ENCODE assay signal across 18 mouse cellular contexts in genomic region chr6:28813057-28813456, GRCm38 (mm10). TPM values are rescaled to one million over a fixed set of nuclear protein-coding genes. Genes with fewer than 3 reads are reported as not detected.
DNase-seq lines count a peak whose midpoint lies in the region; ATAC-seq and TF ChIP-seq lines count a peak whose summit lies in the region.
"Had no signal": no experiment of that assay in that cellular context is flagged by ENCODE, and none has a peak within 500 bp of the region (broad histone marks: within the 10 kb centered on the region; RNA-seq: fewer than 3 reads in every experiment).

No protein-coding gene starts in this region.

- no peak overlapping the region for H3K4me2 ChIP-seq in midbrain, embryonic 11.5 days
- H3K4me2 ChIP-seq: heart, embryonic 11.5 days; heart, embryonic 15.5 days; hindbrain, embryonic 13.5 days had no signal

- no peaks in the 10 kb centered on the region for H3K27me3 ChIP-seq in midbrain, embryonic 10.5 days (ENCODE audit: low read depth, poor library complexity, severe bottlenecking)
- H3K27me3 ChIP-seq in midbrain, embryonic 11.5 days (ENCODE audit: control insufficient read depth, insufficient read depth, low read length): no peaks in the 10 kb centered on the region
- H3K27me3 ChIP-seq: heart, embryonic 15.5 days; hindbrain, embryonic 13.5 days had no signal

- no peak for TF ChIP-seq CTCF in layer of hippocampus, adult 2 months (conservative IDR thresholded peaks at IDR 0.05)
- TF ChIP-seq CTCF in cortical plate, adult 2 months (IDR thresholded peaks at IDR 0.05; ENCODE audit: extremely low read depth, insufficient read depth, low read length): no peak

- no peak for ATAC-seq in midbrain, embryonic 11.5 days (ENCODE audit: low FRiP score)
- ATAC-seq: forebrain, embryonic 14.5 days had no signal

- 96% methylated on average over 9 of the region's 9 CpGs for WGBS in midbrain, embryonic 10.5 days
- WGBS in midbrain, embryonic 11.5 days: 90% methylated on average over 9 of the region's 9 CpGs

- H3K4me1 ChIP-seq in midbrain, embryonic 10.5 days: peaks cover 23% of the 10 kb centered on the region
- 0 out of 2 replicates have a peak, but pooled peaks cover 4% of the 10 kb centered on the region for H3K4me1 ChIP-seq in midbrain, embryonic 11.5 days (ENCODE audit: control insufficient read depth, insufficient read depth, low read length)
- peaks cover 9% of the 10 kb centered on the region for H3K4me1 ChIP-seq in cortical plate, adult 2 months (ENCODE audit: control insufficient read depth, insufficient read depth, low read length)
- H3K4me1 ChIP-seq: embryonic facial prominence, embryonic 10.5 days had no signal

- 0 out of 2 replicates have a peak, but pooled peaks cover 3% of the 10 kb centered on the region for H3K36me3 ChIP-seq in midbrain, embryonic 10.5 days
- H3K36me3 ChIP-seq in midbrain, embryonic 11.5 days (ENCODE audit: control insufficient read depth, insufficient read depth, low read length): no peaks in the 10 kb centered on the region
- H3K36me3 ChIP-seq: embryonic facial prominence, embryonic 10.5 days; heart, embryonic 15.5 days had no signal

- no peak overlapping the region for H3K4me3 ChIP-seq in layer of hippocampus, adult 2 months
- no peak overlapping the region for H3K4me3 ChIP-seq in midbrain, embryonic 10.5 days
- H3K4me3 ChIP-seq in midbrain, embryonic 11.5 days (ENCODE audit: low read depth, low read length): no peak overlapping the region
- H3K4me3 ChIP-seq in cortical plate, adult 2 months (ENCODE audit: insufficient read depth, low read length): no peak overlapping the region
- H3K4me3 ChIP-seq: embryonic facial prominence, embryonic 10.5 days; heart, adult 2 months; heart, embryonic 15.5 days; hindbrain, embryonic 13.5 days had no signal

- no peak for TF ChIP-seq POLR2A in cortical plate, adult 2 months (IDR thresholded peaks at IDR 0.05; ENCODE audit: extremely low read depth, insufficient read depth, low read length)

- peak; percentile 48 to 55 for DNase-seq in layer of hippocampus, adult 2 months (ENCODE audit: low spot score in 2 of 2)
- DNase-seq in layer of hippocampus, adult 11-12 months (ENCODE audit: low spot score): no peak
- DNase-seq in midbrain, embryonic 10.5 days (ENCODE audit: low spot score): no peak
- no peak for DNase-seq in midbrain, embryonic 11.5 days (ENCODE audit: low spot score, missing footprints)
- DNase-seq in adrenal gland, adult 8-10 months: no peak
- DNase-seq: adrenal gland, adult 2 months; adrenal gland, postnatal 36 days; cerebellum, adult 9-10 months; gastrocnemius, postnatal 14 days; heart, adult 2 months; heart, postnatal 14 days had no signal

- peak overlapping the region; percentile 82 for H3K27ac ChIP-seq in layer of hippocampus, adult 2 months
- H3K27ac ChIP-seq in midbrain, embryonic 10.5 days (replicated peaks): 0 out of 2 replicates have a peak overlapping the region, but pooled peaks have one; percentile 46
- no peak overlapping the region for H3K27ac ChIP-seq in midbrain, embryonic 11.5 days (ENCODE audit: low read depth, low read length)
- H3K27ac ChIP-seq in cortical plate, adult 2 months (ENCODE audit: insufficient read depth, low read length): peak overlapping the region; percentile 62; the same call in 1 of the 2 replicates
- H3K27ac ChIP-seq: embryonic facial prominence, embryonic 10.5 days; heart, adult 2 months; heart, embryonic 15.5 days; hindbrain, embryonic 13.5 days had no signal

- no peak overlapping the region for H3K9ac ChIP-seq in midbrain, embryonic 11.5 days (ENCODE audit: low read length)
- H3K9ac ChIP-seq: heart, embryonic 15.5 days; hindbrain, embryonic 13.5 days had no signal

- H3K9me3 ChIP-seq in midbrain, embryonic 10.5 days (replicated peaks): no peaks in the 10 kb centered on the region
- no peaks in the 10 kb centered on the region for H3K9me3 ChIP-seq in midbrain, embryonic 11.5 days (ENCODE audit: control insufficient read depth, low read length)
- H3K9me3 ChIP-seq: embryonic facial prominence, embryonic 10.5 days; heart, embryonic 15.5 days; hindbrain, embryonic 13.5 days had no signal

RNA-seq across cellular contexts. Expression of gene Lrrc4, which starts 18.5 kb away (rescaled TPM):
- total RNA-seq in layer of hippocampus, adult 2 months (2021): 10 to 100 TPM; 96.2 to 98.8 TPM
- polyA plus RNA-seq in midbrain, embryonic 10.5 days (2016; fragmentation: Nextera tagmentation; extraction: Ambion mirVana): 1.5 and 2.3 TPM in 2 replicates
- 2.2 and 2.7 TPM in 2 replicates for polyA plus RNA-seq in midbrain, embryonic 11.5 days (2014; fragmentation: Nextera tagmentation; extraction: Ambion mirVana)
- polyA plus RNA-seq in cortical plate, adult 2 months (2012; rRNA removed): 65.1 and 68.4 TPM in 2 replicates
- total RNA-seq in adrenal gland, adult 8-10 months (2022): 1 to 10 TPM; 5.9 to 8.0 (median 7.1) TPM
- total RNA-seq: hematopoietic stem cell, adult 5-6 weeks had no signal

Comparison
In these comparisons a context has a peak if more than half of its experiments do, and no peak if none do; other contexts are left out.
1. DNase-seq: peak in layer of hippocampus, adult 2 months (2 of 2); none in layer of hippocampus, adult 11-12 months (single experiment), midbrain, embryonic 10.5 days (single experiment), midbrain, embryonic 11.5 days (single experiment) and adrenal gland, adult 8-10 months (single experiment).
2. RNA of gene Lrrc4, which starts 18.5 kb away (polyA plus RNA-seq): 65.1 to 68.4 TPM in cortical plate, adult 2 months; 2.2 to 2.7 TPM in midbrain, embryonic 11.5 days and 1.5 to 2.3 TPM in midbrain, embryonic 10.5 days; every median in the first group is over 10 times any median in the second.